Mouse (Mus musculus): Measurements from ENCODE around the gene Gm37240.

Gm37240 gene

GRCm38 (mm10) chr3:85829047-85829446 is 58.3 kb downstream of the Gm37240 start:
- no peak for DNase-seq (ENCODE audit: extremely low spot score, low read depth, low spot score)

- no peak for DNase-seq (ENCODE audit: extremely low spot score, low read depth, low spot score)
Measured at GRCm38 (mm10) chr3:85827815-85828214, 59.5 kb downstream of the Gm37240 start.

- no peak for DNase-seq (ENCODE audit: extremely low spot score, low read depth, low spot score)
Measured at GRCm38 (mm10) chr3:85827283-85827682, 60.0 kb downstream of the Gm37240 start.

GRCm38 (mm10) chr3:85820839-85821548 is 66.3 kb downstream of the Gm37240 start:
- DNase-seq (ENCODE audit: extremely low spot score, low read depth, low spot score): no peak

GRCm38 (mm10) chr3:85819319-85819718 is 68.0 kb downstream of the Gm37240 start:
- DNase-seq (ENCODE audit: extremely low spot score, low read depth, low spot score): no peak

- no peak for DNase-seq (ENCODE audit: extremely low spot score, low read depth, low spot score)
Measured at GRCm38 (mm10) chr3:85817191-85817590, 70.1 kb downstream of the Gm37240 start, which contains the start of gene Fam160a1. Gene Fam160a1, minus strand, starts transcription at chr3:85817291.

GRCm38 (mm10) chr3:85814241-85814640 is 73.1 kb downstream of the Gm37240 start:
- DNase-seq (ENCODE audit: extremely low spot score, low read depth, low spot score): no peak

GRCm38 (mm10) chr3:85813101-85814014 is 74.0 kb downstream of the Gm37240 start:
- peak; percentile 5 for DNase-seq (ENCODE audit: extremely low spot score, low read depth, low spot score)

GRCm38 (mm10) chr3:85812010-85812409 is 75.3 kb downstream of the Gm37240 start:
- no peak for DNase-seq (ENCODE audit: extremely low spot score, low read depth, low spot score)

GRCm38 (mm10) chr3:85793166-85793565 is 94.2 kb downstream of the Gm37240 start:
- no peak for DNase-seq (ENCODE audit: extremely low spot score, low read depth, low spot score)

- no peak for DNase-seq (ENCODE audit: extremely low spot score, low read depth, low spot score)
Measured at GRCm38 (mm10) chr3:85789748-85790147, 97.6 kb downstream of the Gm37240 start.

- DNase-seq (ENCODE audit: extremely low spot score, low read depth, low spot score): no peak
Measured at GRCm38 (mm10) chr3:85786501-85786900, 100.8 kb downstream of the Gm37240 start.

- DNase-seq (ENCODE audit: extremely low spot score, low read depth, low spot score): no peak
Measured at GRCm38 (mm10) chr3:85780906-85781305, 106.4 kb downstream of the Gm37240 start.

- no peak for DNase-seq (ENCODE audit: extremely low spot score, low read depth, low spot score)
Measured at GRCm38 (mm10) chr3:85780332-85780731, 107.0 kb downstream of the Gm37240 start.

- DNase-seq (ENCODE audit: extremely low spot score, low read depth, low spot score): no peak
Measured at GRCm38 (mm10) chr3:85777841-85778240, 109.5 kb downstream of the Gm37240 start.

- no peak for DNase-seq (ENCODE audit: extremely low spot score, low read depth, low spot score)
Measured at GRCm38 (mm10) chr3:85777356-85777755, 110.0 kb downstream of the Gm37240 start.

- no peak for DNase-seq (ENCODE audit: extremely low spot score, low read depth, low spot score)
Measured at GRCm38 (mm10) chr3:85776707-85777106, 110.6 kb downstream of the Gm37240 start.

GRCm38 (mm10) chr3:85776126-85776525 is 111.2 kb downstream of the Gm37240 start:
- DNase-seq (ENCODE audit: extremely low spot score, low read depth, low spot score): no peak

- no peak for DNase-seq (ENCODE audit: extremely low spot score, low read depth, low spot score)
Measured at GRCm38 (mm10) chr3:85773886-85774285, 113.4 kb downstream of the Gm37240 start.

- DNase-seq (ENCODE audit: extremely low spot score, low read depth, low spot score): no peak
Measured at GRCm38 (mm10) chr3:85773425-85773824, 113.9 kb downstream of the Gm37240 start.

- DNase-seq (ENCODE audit: extremely low spot score, low read depth, low spot score): no peak
Measured at GRCm38 (mm10) chr3:85764937-85765337, 122.4 kb downstream of the Gm37240 start.
